Mouse (Mus musculus) CD4-positive naive resting alpha-beta T cell, adult 57 days (primary cell): ENCODE data around the gene Gm13290. TPM values are rescaled to one million over a fixed set of nuclear protein-coding genes. Genes with fewer than 3 reads are reported as not detected.

Source experiments
- total RNA-seq: library from RNA; stranded (reverse); gene quantifications from one replicate; pipeline ENCODE4 v1.2.4, GENCODE M21; 2023

Gm13290 gene
- total RNA-seq = not detected

DNA sequence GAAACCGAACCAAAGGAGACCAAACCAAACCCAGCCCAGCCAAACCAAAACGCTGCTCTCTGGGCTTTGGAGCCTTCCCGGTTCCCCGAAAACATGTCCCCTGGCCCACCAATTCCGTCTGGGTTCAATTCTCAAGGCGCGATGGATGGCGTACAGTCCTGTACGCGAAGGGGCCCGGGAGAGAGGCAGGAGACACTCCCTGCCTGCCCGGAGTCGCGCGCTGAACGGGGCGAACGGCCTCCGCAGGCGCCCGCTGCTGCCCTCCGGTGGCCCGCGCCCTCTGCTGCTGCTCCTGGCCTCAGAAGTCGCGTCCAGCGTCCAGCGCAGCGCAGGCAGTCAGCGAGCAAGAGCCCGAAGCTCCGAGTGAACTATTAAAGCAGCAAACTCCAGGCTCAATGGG, at the start of gene Gm13290:
Gene Gm13290 (plus strand): TSS at position 301 of the 400 bp plus-strand sequence.

DNA sequence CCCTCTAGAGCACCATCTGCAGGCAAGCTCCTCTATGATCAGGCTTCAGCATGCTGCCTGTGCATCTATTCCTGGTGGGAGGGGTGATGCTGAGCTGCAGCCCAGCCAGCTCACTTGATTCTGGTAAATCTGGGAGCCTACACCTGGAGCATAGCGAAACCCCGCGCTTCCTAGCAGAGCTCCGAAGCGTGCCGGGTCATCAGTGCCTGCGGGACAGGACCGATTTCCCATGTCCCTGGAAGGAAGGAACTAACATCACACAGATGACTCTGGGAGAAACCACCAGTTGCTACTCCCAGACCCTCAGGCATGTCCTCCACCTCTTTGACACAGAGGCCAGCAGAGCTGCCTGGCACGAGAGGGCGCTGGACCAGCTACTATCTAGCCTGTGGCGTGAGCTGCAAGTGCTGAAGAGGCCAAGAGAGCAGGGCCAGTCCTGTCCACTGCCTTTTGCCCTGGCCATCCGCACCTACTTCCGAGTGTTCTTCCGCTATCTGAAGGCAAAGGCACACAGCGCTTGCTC, 18.8 kb upstream of the Gm13290 start, which contains the start of gene Gm13271:
Gene Gm13271 (plus strand): TSS at position 51 of the 523 bp plus-strand sequence.

GRCm38 (mm10) chr4:88759610-88760268, 13.9 kb upstream of the Gm13290 start, which contains the start of gene Gm13283:
Gene Gm13283, plus strand, starts transcription at chr4:88760119.

DNA sequence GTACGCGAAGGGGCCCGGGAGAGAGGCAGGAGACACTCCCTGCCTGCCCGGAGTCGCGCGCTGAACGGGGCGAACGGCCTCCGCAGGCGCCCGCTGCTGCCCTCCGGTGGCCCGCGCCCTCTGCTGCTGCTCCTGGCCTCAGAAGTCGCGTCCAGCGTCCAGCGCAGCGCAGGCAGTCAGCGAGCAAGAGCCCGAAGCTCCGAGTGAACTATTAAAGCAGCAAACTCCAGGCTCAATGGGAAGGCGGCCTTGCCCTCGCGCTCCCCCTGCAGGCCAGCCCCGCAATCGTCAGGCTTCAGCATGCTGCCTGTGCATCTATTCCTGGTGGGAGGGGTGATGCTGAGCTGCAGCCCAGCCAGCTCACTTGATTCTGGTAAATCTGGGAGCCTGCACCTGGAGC, 3.0 kb downstream of the Gm13290 start, which contains the start of gene Gm13289:
Gene Gm13289 (plus strand): TSS at position 301 of the 400 bp plus-strand sequence.

GRCm38 (mm10) chr4:88779550-88779949, 5.9 kb downstream of the Gm13290 start, which contains the start of gene Gm13272:
Gene Gm13272, plus strand, starts transcription at chr4:88779850.

GRCm38 (mm10) chr4:88781831-88782230, 8.2 kb downstream of the Gm13290 start, which contains the start of gene Ifnz:
Gene Ifnz, plus strand, starts transcription at chr4:88782131.

DNA sequence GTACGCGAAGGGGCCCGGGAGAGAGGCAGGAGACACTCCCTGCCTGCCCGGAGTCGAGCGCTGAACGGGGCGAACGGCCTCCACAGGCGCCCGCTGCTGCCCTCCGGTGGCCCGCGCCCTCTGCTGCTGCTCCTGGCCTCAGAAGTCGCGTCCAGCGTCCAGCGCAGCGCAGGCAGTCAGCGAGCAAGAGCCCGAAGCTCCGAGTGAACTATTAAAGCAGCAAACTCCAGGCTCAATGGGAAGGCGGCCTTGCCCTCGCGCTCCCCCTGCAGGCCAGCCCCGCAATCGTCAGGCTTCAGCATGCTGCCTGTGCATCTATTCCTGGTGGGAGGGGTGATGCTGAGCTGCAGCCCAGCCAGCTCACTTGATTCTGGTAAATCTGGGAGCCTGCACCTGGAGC, 11.8 kb downstream of the Gm13290 start, which contains the start of gene Gm13276:
Gene Gm13276 (plus strand): TSS at position 301 of the 400 bp plus-strand sequence.

DNA sequence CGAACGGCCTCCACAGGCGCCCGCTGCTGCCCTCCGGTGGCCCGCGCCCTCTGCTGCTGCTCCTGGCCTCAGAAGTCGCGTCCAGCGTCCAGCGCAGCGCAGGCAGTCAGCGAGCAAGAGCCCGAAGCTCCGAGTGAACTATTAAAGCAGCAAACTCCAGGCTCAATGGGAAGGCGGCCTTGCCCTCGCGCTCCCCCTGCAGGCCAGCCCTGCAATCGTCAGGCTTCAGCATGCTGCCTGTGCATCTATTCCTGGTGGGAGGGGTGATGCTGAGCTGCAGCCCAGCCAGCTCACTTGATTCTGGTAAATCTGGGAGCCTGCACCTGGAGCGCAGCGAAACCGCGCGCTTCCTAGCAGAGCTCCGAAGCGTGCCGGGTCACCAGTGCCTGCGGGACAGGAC, 14.8 kb downstream of the Gm13290 start, which contains the start of gene Gm13277:
Gene Gm13277 (plus strand): TSS at position 231 of the 400 bp plus-strand sequence.

GRCm38 (mm10) chr4:88791250-88791649, 17.6 kb downstream of the Gm13290 start, which contains the start of gene Gm13278:
Gene Gm13278, plus strand, starts transcription at chr4:88791550.

DNA sequence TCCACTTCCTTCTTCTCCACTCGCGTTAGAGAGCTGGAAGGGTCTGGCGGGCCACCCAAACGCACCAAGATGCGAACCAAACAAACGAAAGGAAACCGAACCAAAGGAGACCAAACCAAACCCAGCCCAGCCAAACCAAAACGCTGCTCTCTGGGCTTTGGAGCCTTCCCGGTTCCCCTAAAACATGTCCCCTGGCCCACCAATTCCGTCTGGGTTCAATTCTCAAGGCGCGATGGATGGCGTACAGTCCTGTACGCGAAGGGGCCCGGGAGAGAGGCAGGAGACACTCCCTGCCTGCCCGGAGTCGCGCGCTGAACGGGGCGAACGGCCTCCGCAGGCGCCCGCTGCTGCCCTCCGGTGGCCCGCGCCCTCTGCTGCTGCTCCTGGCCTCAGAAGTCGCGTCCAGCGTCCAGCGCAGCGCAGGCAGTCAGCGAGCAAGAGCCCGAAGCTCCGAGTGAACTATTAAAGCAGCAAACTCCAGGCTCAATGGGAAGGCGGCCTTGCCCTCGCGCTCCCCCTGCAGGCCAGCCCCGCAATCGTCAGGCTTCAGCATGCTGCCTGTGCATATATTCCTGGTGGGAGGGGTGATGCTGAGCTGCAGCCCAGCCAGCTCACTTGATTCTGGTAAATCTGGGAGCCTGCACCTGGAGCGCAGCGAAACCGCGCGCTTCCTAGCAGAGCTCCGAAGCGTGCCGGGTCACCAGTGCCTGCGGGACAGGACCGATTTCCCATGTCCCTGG, 20.5 kb downstream of the Gm13290 start, which contains the start of gene Gm13275:
Gene Gm13275 (plus strand): TSS at position 552 of the 740 bp plus-strand sequence.

DNA sequence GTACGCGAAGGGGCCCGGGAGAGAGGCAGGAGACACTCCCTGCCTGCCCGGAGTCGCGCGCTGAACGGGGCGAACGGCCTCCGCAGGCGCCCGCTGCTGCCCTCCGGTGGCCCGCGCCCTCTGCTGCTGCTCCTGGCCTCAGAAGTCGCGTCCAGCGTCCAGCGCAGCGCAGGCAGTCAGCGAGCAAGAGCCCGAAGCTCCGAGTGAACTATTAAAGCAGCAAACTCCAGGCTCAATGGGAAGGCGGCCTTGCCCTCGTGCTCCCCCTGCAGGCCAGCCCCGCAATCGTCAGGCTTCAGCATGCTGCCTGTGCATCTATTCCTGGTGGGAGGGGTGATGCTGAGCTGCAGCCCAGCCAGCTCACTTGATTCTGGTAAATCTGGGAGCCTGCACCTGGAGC, 23.5 kb downstream of the Gm13290 start, which contains the start of gene Gm13279:
Gene Gm13279 (plus strand): TSS at position 301 of the 400 bp plus-strand sequence.

DNA sequence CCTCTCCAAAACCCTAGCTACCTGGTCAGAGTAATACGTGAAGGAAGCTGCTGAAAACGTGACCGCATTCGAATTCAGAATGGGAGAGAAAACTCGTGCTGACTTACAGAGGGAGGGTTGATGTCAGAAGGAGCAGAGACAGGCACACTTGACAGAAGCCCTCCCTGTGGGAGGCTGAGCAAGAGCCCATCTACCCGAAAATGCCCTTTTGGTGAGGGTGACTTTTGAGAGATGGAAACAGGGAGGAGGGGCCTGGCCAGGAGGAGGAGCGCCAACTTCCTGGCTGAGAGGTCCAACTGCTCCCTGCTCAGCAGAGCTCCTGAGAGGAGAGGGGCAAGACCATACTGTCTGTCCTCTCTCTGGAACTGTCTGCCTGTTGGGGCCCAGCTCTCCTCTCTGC, 25.7 kb downstream of the Gm13290 start, which contains the start of gene Gm13285:
Gene Gm13285 (plus strand): TSS at position 301 of the 400 bp plus-strand sequence.

DNA sequence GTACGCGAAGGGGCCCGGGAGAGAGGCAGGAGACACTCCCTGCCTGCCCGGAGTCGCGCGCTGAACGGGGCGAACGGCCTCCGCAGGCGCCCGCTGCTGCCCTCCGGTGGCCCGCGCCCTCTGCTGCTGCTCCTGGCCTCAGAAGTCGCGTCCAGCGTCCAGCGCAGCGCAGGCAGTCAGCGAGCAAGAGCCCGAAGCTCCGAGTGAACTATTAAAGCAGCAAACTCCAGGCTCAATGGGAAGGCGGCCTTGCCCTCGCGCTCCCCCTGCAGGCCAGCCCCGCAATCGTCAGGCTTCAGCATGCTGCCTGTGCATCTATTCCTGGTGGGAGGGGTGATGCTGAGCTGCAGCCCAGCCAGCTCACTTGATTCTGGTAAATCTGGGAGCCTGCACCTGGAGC, 29.3 kb downstream of the Gm13290 start, which contains the start of gene Gm13287:
Gene Gm13287 (plus strand): TSS at position 301 of the 400 bp plus-strand sequence.

GRCm38 (mm10) chr4:88805231-88805630, 31.6 kb downstream of the Gm13290 start, which contains the start of gene Gm13288:
Gene Gm13288, plus strand, starts transcription at chr4:88805531.

DNA sequence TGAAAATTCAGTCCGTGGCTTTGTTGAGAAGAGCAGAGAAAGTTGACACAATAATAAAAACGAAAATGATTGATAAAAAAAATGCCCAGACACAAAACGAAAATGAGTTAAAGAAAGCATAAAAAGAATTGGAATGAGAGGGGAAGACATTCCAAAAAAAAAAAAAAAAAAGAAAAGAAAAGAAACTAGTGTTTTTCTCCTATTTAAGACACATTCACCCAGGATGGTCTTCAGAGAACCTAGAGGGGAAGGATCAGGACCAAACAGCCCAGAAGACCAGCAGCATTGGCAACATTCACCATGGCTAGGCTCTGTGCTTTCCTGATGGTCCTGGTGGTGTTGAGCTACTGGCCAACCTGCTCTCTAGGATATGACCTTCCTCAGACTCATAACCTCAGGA, 42.3 kb downstream of the Gm13290 start, which contains the start of gene Ifna7:
Gene Ifna7 (plus strand): TSS at position 301 of the 400 bp plus-strand sequence.

DNA sequence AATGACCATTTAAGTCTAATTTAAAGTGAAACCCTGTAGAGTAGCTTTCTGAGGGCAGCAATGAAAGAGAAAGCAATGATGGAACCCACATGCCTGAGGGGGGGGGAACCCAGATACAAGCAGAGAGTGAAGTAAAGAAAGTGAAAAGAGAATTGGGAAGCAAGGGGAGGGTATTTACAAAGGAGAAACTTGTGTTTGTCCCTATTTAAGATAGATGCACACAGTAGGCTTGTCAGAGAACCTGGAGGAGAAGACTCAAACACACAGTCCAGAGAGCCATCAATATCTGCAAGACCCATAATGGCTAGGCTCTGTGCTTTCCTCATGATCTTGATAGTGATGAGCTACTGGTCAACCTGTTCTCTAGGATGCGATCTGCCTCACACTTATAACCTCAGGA, 46.0 kb downstream of the Gm13290 start, which contains the start of gene Ifna11:
Gene Ifna11 (plus strand): TSS at position 301 of the 400 bp plus-strand sequence.

Other genes with a start within 250 kb of the Gm13290 start
- not detected for gene Ifna15, start 215.6 kb upstream of the Gm13290 start, total RNA-seq
- not detected for gene Ifna14, start 202.0 kb upstream of the Gm13290 start, total RNA-seq
- gene Ifna9, start 181.4 kb upstream of the Gm13290 start, total RNA-seq = not detected
- not detected for gene Ifna12, start 170.5 kb upstream of the Gm13290 start, total RNA-seq
- not detected for gene C87499, start 139.4 kb upstream of the Gm13290 start, total RNA-seq
- gene Ifna13, start 129.4 kb upstream of the Gm13290 start, total RNA-seq = not detected
- gene Ifna16, start 96.9 kb upstream of the Gm13290 start, total RNA-seq = not detected
- not detected for gene Ifna2, start 89.9 kb upstream of the Gm13290 start, total RNA-seq
- not detected for gene Ifnab, start 82.5 kb upstream of the Gm13290 start, total RNA-seq
- 1.9 TPM for gene Gm26566, start 52.0 kb upstream of the Gm13290 start, total RNA-seq
- 51.2 TPM for gene Klhl9, start 51.4 kb upstream of the Gm13290 start, total RNA-seq
- gene Gm13271, start 19.0 kb upstream of the Gm13290 start, total RNA-seq = not detected
- gene Gm13283, start 13.7 kb upstream of the Gm13290 start, total RNA-seq = not detected
- gene Gm13289, start 3.1 kb downstream of the Gm13290 start, total RNA-seq = not detected
- gene Gm13272, start 6.0 kb downstream of the Gm13290 start, total RNA-seq = not detected
- not detected for gene Ifnz, start 8.3 kb downstream of the Gm13290 start, total RNA-seq
- gene Gm13276, start 11.9 kb downstream of the Gm13290 start, total RNA-seq = not detected
- gene Gm13277, start 14.8 kb downstream of the Gm13290 start, total RNA-seq = not detected
- not detected for gene Gm13278, start 17.7 kb downstream of the Gm13290 start, total RNA-seq
- not detected for gene Gm13275, start 20.7 kb downstream of the Gm13290 start, total RNA-seq
- gene Gm13279, start 23.6 kb downstream of the Gm13290 start, total RNA-seq = not detected
- not detected for gene Gm13285, start 25.8 kb downstream of the Gm13290 start, total RNA-seq
- not detected for gene Gm13287, start 29.4 kb downstream of the Gm13290 start, total RNA-seq
- 0.38 TPM for gene Gm13288, start 31.7 kb downstream of the Gm13290 start, total RNA-seq
- not detected for gene Ifna7, start 42.4 kb downstream of the Gm13290 start, total RNA-seq
- not detected for gene Ifna11, start 46.1 kb downstream of the Gm13290 start, total RNA-seq
- gene Ifna6, start 53.6 kb downstream of the Gm13290 start, total RNA-seq = not detected
- not detected for gene Ifna5, start 61.7 kb downstream of the Gm13290 start, total RNA-seq
- not detected for gene Ifna4, start 68.0 kb downstream of the Gm13290 start, total RNA-seq
- not detected for gene Ifna1, start 76.3 kb downstream of the Gm13290 start, total RNA-seq
- not detected for gene Ifne, start 106.4 kb downstream of the Gm13290 start, total RNA-seq